Mouse (Mus musculus): ENCODE data around the gene Nrd1. TPM values are rescaled to one million over a fixed set of nuclear protein-coding genes. Genes with fewer than 3 reads are reported as not detected.

Nrd1 gene
- polyA plus RNA-seq, 1 experiment from 2014 or later = 54.3 TPM

DNA sequence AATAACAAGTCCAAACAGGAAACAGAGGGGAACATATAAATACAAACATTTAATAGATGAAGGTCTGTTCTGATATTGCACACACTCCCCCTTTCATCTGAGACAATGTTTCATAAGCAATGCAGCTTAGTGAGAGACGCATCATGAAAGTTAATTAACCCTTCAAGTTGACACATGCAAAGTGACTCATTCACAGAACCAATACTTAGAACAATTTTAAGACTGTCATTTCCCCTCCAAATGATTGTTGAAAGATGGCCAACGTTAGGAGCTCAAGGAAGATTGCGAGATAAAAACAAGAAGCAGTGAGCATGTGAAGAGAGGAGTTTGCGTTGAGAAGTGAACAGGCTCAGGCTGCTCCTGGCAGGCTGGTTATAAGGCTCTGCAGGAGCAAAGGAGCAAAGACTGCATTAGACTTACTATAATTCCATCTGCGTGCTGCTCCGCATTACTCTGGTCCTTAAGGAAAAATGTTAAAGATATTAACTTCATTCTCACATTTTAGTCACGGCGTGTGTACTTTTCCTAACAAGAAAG lies 90.9 kb downstream of the Nrd1 start:
- Histone ChIP-seq H3K4me3 (ENCODE audit: low read depth, low read length) (no peak overlapping the region), H3K9me3 (ENCODE audit: control insufficient read depth, low read length) (no peaks in the 10 kb centered on the region), H3K4me2 (ENCODE audit: low read depth, low read length) (no peak overlapping the region), H3K27me3 (replicated peaks; ENCODE audit: control insufficient read depth, insufficient read depth, low read length) (no peaks in the 10 kb centered on the region), H3K4me1 (ENCODE audit: control insufficient read depth, insufficient read depth, low read length) (no peaks in the 10 kb centered on the region), H3K9ac (ENCODE audit: low read depth, low read length) (no peak overlapping the region), H3K36me3 (ENCODE audit: control insufficient read depth, insufficient read depth, low read length) (peaks cover 9% of the 10 kb centered on the region), H3K27ac (replicated peaks; ENCODE audit: low read depth, low read length) (no peak overlapping the region)
- DNase-seq (ENCODE audit: low spot score) (no peak), ATAC-seq (ENCODE audit: low read depth) (no peak)
- 79% methylated on average over 8 of the region's 8 CpGs for whole genome bisulfite sequencing

- DNase-seq (ENCODE audit: low spot score) (no peak), ATAC-seq (ENCODE audit: low read depth) (no peak)
- Histone ChIP-seq H3K4me1 (ENCODE audit: control insufficient read depth, insufficient read depth, low read length) (no peaks in the 10 kb centered on the region), H3K27ac (replicated peaks; ENCODE audit: low read depth, low read length) (no peak overlapping the region), H3K9me3 (ENCODE audit: control insufficient read depth, low read length) (no peaks in the 10 kb centered on the region), H3K27me3 (replicated peaks; ENCODE audit: control insufficient read depth, insufficient read depth, low read length) (no peaks in the 10 kb centered on the region), H3K4me3 (ENCODE audit: low read depth, low read length) (no peak overlapping the region), H3K4me2 (ENCODE audit: low read depth, low read length) (no peak overlapping the region), H3K36me3 (ENCODE audit: control insufficient read depth, insufficient read depth, low read length) (0 out of 2 replicates have a peak, but pooled peaks cover 3% of the 10 kb centered on the region), H3K9ac (ENCODE audit: low read depth, low read length) (no peak overlapping the region)
- 92% methylated on average over 5 of the region's 5 CpGs for WGBS
These were observed 91.9 kb downstream of the Nrd1 start for GRCm38 (mm10) chr4:109092344-109092743.

- Histone ChIP-seq H3K9ac (ENCODE audit: low read depth, low read length) (no peak overlapping the region), H3K27me3 (replicated peaks; ENCODE audit: control insufficient read depth, insufficient read depth, low read length) (no peaks in the 10 kb centered on the region), H3K4me2 (ENCODE audit: low read depth, low read length) (no peak overlapping the region), H3K27ac (replicated peaks; ENCODE audit: low read depth, low read length) (no peak overlapping the region), H3K4me3 (ENCODE audit: low read depth, low read length) (no peak overlapping the region), H3K36me3 (ENCODE audit: control insufficient read depth, insufficient read depth, low read length) (0 out of 2 replicates have a peak, but pooled peaks cover 5% of the 10 kb centered on the region), H3K9me3 (ENCODE audit: control insufficient read depth, low read length) (no peaks in the 10 kb centered on the region), H3K4me1 (ENCODE audit: control insufficient read depth, insufficient read depth, low read length) (no peaks in the 10 kb centered on the region)
- WGBS = 62% methylated on average over 2 of the region's 2 CpGs
- DNase-seq (ENCODE audit: low spot score) (no peak), ATAC-seq (ENCODE audit: low read depth) (no peak)
These were observed 93.8 kb downstream of the Nrd1 start for GRCm38 (mm10) chr4:109094269-109094668.

- 93% methylated on average over 3 of the region's 3 CpGs for WGBS
- Histone ChIP-seq H3K9me3 (ENCODE audit: control insufficient read depth, low read length) (no peaks in the 10 kb centered on the region), H3K4me1 (ENCODE audit: control insufficient read depth, insufficient read depth, low read length) (peaks cover 6% of the 10 kb centered on the region; the same call in 1 of the 2 replicates), H3K4me3 (ENCODE audit: low read depth, low read length) (no peak overlapping the region), H3K27me3 (replicated peaks; ENCODE audit: control insufficient read depth, insufficient read depth, low read length) (no peaks in the 10 kb centered on the region), H3K27ac (replicated peaks; ENCODE audit: low read depth, low read length) (no peak overlapping the region), H3K36me3 (ENCODE audit: control insufficient read depth, insufficient read depth, low read length) (peaks cover 9% of the 10 kb centered on the region; the same call in 1 of the 2 replicates), H3K4me2 (ENCODE audit: low read depth, low read length) (no peak overlapping the region), H3K9ac (ENCODE audit: low read depth, low read length) (no peak overlapping the region)
- ATAC-seq (ENCODE audit: low read depth) (no peak), DNase-seq (ENCODE audit: low spot score) (no peak)
These were observed 98.4 kb downstream of the Nrd1 start for GRCm38 (mm10) chr4:109098861-109099260.

- 86% methylated on average over 5 of the region's 5 CpGs for WGBS
- Histone ChIP-seq H3K36me3 (ENCODE audit: control insufficient read depth, insufficient read depth, low read length) (peaks cover 9% of the 10 kb centered on the region; the same call in 1 of the 2 replicates), H3K4me1 (ENCODE audit: control insufficient read depth, insufficient read depth, low read length) (peaks cover 6% of the 10 kb centered on the region; the same call in 1 of the 2 replicates), H3K9me3 (ENCODE audit: control insufficient read depth, low read length) (no peaks in the 10 kb centered on the region), H3K9ac (ENCODE audit: low read depth, low read length) (no peak overlapping the region), H3K27ac (replicated peaks; ENCODE audit: low read depth, low read length) (no peak overlapping the region), H3K4me2 (ENCODE audit: low read depth, low read length) (no peak overlapping the region), H3K27me3 (replicated peaks; ENCODE audit: control insufficient read depth, insufficient read depth, low read length) (no peaks in the 10 kb centered on the region), H3K4me3 (ENCODE audit: low read depth, low read length) (no peak overlapping the region)
- DNase-seq (ENCODE audit: low spot score) = no peak
- no peak for ATAC-seq (ENCODE audit: low read depth)
These were observed 102.1 kb downstream of the Nrd1 start for GRCm38 (mm10) chr4:109102574-109102973.

GRCm38 (mm10) chr4:109103145-109103883 lies 102.9 kb downstream of the Nrd1 start:
- no peak overlapping the region for H3K4me3 ChIP-seq (ENCODE audit: low read depth, low read length)
- DNase-seq (ENCODE audit: low spot score) (no peak), ATAC-seq (ENCODE audit: low read depth) (no peak)
- H3K9me3 ChIP-seq (ENCODE audit: control insufficient read depth, low read length) = no peaks in the 10 kb centered on the region
- H3K27ac ChIP-seq (replicated peaks; ENCODE audit: low read depth, low read length) = no peak overlapping the region
- H3K27me3 ChIP-seq (replicated peaks; ENCODE audit: control insufficient read depth, insufficient read depth, low read length) = no peaks in the 10 kb centered on the region
- peaks cover 6% of the 10 kb centered on the region; the same call in 1 of the 2 replicates for H3K4me1 ChIP-seq (ENCODE audit: control insufficient read depth, insufficient read depth, low read length)
- H3K4me2 ChIP-seq (ENCODE audit: low read depth, low read length) = no peak overlapping the region
- WGBS = 65% methylated on average over 9 of the region's 9 CpGs
- H3K9ac ChIP-seq (ENCODE audit: low read depth, low read length) = no peak overlapping the region
- peaks cover 9% of the 10 kb centered on the region; the same call in 1 of the 2 replicates for H3K36me3 ChIP-seq (ENCODE audit: control insufficient read depth, insufficient read depth, low read length)

DNA sequence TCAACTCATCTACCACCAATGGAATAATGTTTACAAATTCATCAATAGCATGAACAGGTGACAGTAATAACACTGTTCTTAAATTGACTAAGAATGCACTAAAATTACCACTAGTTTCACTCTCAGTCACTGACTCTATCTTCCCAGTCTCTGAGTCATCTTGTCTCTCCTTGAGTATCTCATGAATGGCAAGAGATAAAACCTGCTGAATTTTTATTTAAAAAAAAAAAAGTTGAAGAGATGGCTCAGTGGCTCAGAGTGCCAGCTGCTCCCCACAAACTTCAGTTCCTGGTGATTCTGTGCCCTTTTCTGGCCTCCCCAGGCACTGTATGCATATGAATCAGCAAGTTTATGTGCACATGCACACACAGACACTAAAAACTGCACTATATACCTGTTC lies 104.8 kb downstream of the Nrd1 start:
- ATAC-seq (ENCODE audit: low read depth) (no peak), DNase-seq (ENCODE audit: low spot score) (no peak)
- Histone ChIP-seq H3K27me3 (replicated peaks; ENCODE audit: control insufficient read depth, insufficient read depth, low read length) (no peaks in the 10 kb centered on the region), H3K9ac (ENCODE audit: low read depth, low read length) (no peak overlapping the region), H3K27ac (replicated peaks; ENCODE audit: low read depth, low read length) (no peak overlapping the region), H3K4me1 (ENCODE audit: control insufficient read depth, insufficient read depth, low read length) (peaks cover 6% of the 10 kb centered on the region; the same call in 1 of the 2 replicates), H3K36me3 (ENCODE audit: control insufficient read depth, insufficient read depth, low read length) (peaks cover 5% of the 10 kb centered on the region; the same call in 1 of the 2 replicates), H3K4me2 (ENCODE audit: low read depth, low read length) (no peak overlapping the region), H3K4me3 (ENCODE audit: low read depth, low read length) (no peak overlapping the region), H3K9me3 (ENCODE audit: control insufficient read depth, low read length) (no peaks in the 10 kb centered on the region)

- peaks cover 6% of the 10 kb centered on the region; the same call in 1 of the 2 replicates for H3K4me1 ChIP-seq (ENCODE audit: control insufficient read depth, insufficient read depth, low read length)
- H3K36me3 ChIP-seq (ENCODE audit: control insufficient read depth, insufficient read depth, low read length) = peaks cover 5% of the 10 kb centered on the region; the same call in 1 of the 2 replicates
- no peak overlapping the region for H3K27ac ChIP-seq (replicated peaks; ENCODE audit: low read depth, low read length)
- no peak overlapping the region for H3K9ac ChIP-seq (ENCODE audit: low read depth, low read length)
- WGBS = 77% methylated on average over 3 of the region's 3 CpGs
- ATAC-seq (ENCODE audit: low read depth) (no peak), DNase-seq (ENCODE audit: low spot score) (no peak)
- H3K9me3 ChIP-seq (ENCODE audit: control insufficient read depth, low read length) = no peaks in the 10 kb centered on the region
- no peaks in the 10 kb centered on the region for H3K27me3 ChIP-seq (replicated peaks; ENCODE audit: control insufficient read depth, insufficient read depth, low read length)
- no peak overlapping the region for H3K4me3 ChIP-seq (ENCODE audit: low read depth, low read length)
- H3K4me2 ChIP-seq (ENCODE audit: low read depth, low read length) = no peak overlapping the region
These were observed 105.6 kb downstream of the Nrd1 start for GRCm38 (mm10) chr4:109106034-109106433.

All from embryonic facial prominence, embryonic 14.5 days (tissue).